Mouse (Mus musculus): ENCODE data around the gene Acly.

DNA sequence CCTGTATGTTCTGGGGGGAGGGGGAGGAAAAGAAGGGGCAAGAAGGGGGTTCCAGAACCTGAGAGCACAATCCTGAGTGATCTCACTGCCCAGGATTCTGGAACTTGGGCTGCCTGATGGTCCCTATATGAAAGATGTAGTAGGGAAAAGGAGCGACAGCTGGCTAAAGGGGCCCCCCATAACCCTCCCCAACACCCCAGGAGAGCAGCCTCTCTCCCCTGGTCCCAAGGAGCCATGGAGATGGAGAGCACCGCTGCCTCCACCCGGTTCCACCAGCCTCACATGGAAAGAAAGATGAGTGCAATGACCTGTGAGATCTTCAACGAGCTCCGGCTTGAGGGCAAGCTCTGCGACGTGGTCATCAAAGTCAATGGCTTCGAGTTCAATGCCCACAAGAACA is 86.0 kb downstream of the Acly start, which contains the start of the genes Nt5c3b and Klhl10:
- no peak for TF ChIP-seq EP300 (IDR thresholded peaks at IDR 0.05; ENCODE audit: low read depth)
- TF ChIP-seq CTCF (IDR thresholded peaks at IDR 0.05; ENCODE audit: low read depth), result no peak
